Mouse (Mus musculus): ENCODE results near the gene Tceal8. TPM values are rescaled to one million over a fixed set of nuclear protein-coding genes. Genes with fewer than 3 reads are reported as not detected.
"Not testable (repeated sequence)": the region's sequence is repeated elsewhere in the genome, so short reads cannot be mapped to it uniquely, and the experiment has no call there.

Gene Tceal8
- total RNA-seq, 2 experiments from 2014 or later, result 13.5 to 13.6 TPM

DNA sequence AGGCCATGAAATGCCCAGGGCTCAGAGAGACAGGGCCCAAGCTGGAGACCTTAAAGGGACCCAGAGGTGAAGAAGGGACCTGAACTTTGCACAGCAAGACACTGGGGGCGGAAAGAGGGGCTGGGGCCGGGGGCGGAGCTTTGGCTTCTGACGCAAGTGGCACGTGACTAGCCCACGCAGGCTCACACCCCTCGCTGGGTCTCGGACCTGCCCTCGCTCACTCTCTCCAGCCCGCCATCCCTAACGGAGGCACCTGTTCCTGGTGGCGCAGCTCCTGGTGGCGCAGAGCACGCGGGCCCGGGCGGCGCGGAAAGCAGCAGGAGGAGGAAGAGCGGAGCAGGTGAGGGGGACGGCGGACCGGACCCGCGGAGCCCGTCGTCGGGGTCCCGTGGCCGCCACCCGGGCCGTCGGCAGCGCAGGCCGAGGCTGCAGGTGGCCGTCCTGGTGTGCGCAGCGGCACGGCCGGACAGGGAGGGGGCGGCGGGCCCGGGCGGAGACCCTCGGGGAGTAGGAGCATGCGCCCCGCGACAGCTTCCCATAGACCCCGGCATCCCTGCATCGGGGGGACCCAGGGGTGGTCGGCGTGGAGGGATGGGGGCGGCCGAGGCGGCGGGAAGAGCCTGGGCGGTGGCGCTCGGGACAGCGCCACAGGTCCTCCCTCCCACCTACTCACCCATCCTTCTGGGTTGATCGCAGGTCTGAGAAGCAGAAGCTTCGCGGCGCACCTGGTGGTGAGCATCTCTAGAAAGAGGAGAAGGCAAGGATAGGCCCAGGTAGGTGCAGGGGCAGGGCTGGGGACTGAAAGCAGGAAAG is 33.1 kb downstream of the Tceal8 start, which contains the start of gene Bex4:
Gene Bex4, plus strand, starts transcription at position 170 of the 813 bp plus-strand sequence.
- intact Hi-C loops (cut with DNase I); DNase-seq: not testable (repeated sequence)

GRCm38 (mm10) chrX:136135559-136135958 is 36.6 kb downstream of the Tceal8 start:
- DNase-seq, result no peak
- intact Hi-C loops (cut with DNase I), result no loop called here

DNA sequence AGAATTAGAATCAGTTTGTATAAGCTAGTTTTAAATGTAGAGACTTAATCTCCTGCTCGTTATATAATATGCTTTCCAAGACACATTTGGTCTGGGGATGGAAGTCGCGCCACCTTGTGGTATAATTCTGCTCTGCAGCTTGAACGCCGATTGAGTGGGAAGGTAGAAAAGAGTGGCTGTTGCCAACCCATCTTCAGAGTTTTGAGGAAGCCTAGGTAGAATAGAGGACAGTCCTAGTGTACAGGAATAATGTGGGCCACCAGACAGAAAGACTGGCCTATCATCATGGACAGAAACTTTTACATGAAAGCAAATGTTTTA is 44.4 kb downstream of the Tceal8 start:
- DNase-seq, result peak in 1 of 2 experiments; percentile 12
- intact Hi-C loops (cut with DNase I), result no loop called here

DNA sequence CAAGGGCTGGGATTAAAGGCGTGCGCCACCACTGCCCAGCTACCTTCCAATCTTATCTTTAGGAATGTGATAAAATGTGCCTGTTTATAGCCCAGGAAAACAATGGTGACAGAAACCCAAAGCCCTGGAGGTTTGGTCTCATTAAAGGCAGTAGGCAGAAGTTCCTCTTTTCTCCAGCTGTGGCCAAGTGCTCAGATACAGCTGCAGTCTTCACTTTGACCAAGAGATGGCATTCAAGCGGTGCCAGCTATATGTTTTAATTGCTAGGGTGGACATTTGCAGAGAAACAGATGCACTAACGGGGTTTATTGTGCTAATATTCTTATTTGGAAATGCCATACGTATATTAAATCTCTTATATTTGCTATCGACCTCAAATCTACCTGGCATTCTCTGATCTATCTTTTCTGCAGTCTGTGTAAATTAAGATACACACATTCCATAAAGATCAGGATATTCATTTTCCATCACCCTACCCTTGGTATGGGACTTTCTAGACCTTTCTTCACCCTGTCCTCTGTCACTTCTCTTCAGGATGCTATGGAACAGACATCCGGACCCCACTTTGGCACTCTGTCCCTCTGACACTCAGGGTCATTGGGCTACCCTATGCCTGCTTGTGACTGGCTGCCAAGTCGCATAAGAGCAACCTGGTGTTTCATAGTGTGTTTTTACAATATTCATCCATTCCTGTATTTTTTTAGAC is 45.0 kb downstream of the Tceal8 start:
- intact Hi-C loops (cut with DNase I), result no loop called here
- no peak for DNase-seq

Small RNAs within 50 kb of the gene (microRNA-seq; reads per million reads assigned to microRNA genes)
- gene Mir6383, result 0 reads per million in 2 experiments

Other genes starting within 250 kb of the Tceal8 start
- gene Arxes2, start 178.5 kb downstream of the Tceal8 start, total RNA-seq (2021), result 1 to 10 TPM in 1 of 2 experiments, under 1 TPM in 1; 0.33 to 1.0 TPM
- not detected for gene Arxes1, start 139.0 kb downstream of the Tceal8 start, total RNA-seq (2021)
- gene Bex2, start 104.1 kb downstream of the Tceal8 start, total RNA-seq (2021), result not detected
- not detected for gene Nxf3, start 87.1 kb downstream of the Tceal8 start, total RNA-seq (2021)
- gene Bex4, start 33.3 kb downstream of the Tceal8 start, total RNA-seq (2021), result not detected
- 10 to 100 TPM; 30.0 to 50.9 TPM for gene Tceal5, start 31.5 kb upstream of the Tceal8 start, total RNA-seq (2021)
- 10 to 100 TPM; 58.2 to 79.9 TPM for gene Tceal7, start 42.4 kb upstream of the Tceal8 start, total RNA-seq (2021)
- gene Bex1, start 43.2 kb upstream of the Tceal8 start, total RNA-seq (2021), result 10 to 100 TPM; 14.3 to 22.9 TPM
- 10 to 100 TPM; 28.6 to 31.1 TPM for gene Tceal9, start 72.7 kb upstream of the Tceal8 start, total RNA-seq (2021)
- 1 to 10 TPM; 2.4 to 4.3 TPM for gene Bex3, start 97.9 kb upstream of the Tceal8 start, total RNA-seq (2021)